9 mouse cellular contexts compared by ENCODE assay signal in genomic region chr3:34198228-34198627, GRCm38 (mm10).
A peak's percentile ranks its signal among the peaks of the same experiment; 100 is the strongest.
DNase-seq lines count a peak whose midpoint lies in the region; ATAC-seq and TF ChIP-seq lines count a peak whose summit lies in the region.
"Had no signal": no experiment of that assay in that cellular context is flagged by ENCODE, and none has a peak within 500 bp of the region (broad histone marks: within the 10 kb centered on the region; RNA-seq: fewer than 3 reads in every experiment).

No protein-coding gene starts in this region.

- peaks cover 9% of the 10 kb centered on the region; the same call in 1 of the 2 replicates for H3K4me1 ChIP-seq in forebrain, embryonic 16.5 days (replicated peaks; ENCODE audit: control insufficient read depth, insufficient read depth, low read length)
- H3K4me1 ChIP-seq in hindbrain, embryonic 14.5 days (replicated peaks; ENCODE audit: control insufficient read depth, insufficient read depth, low read length), result no peaks in the 10 kb centered on the region
- peaks cover 23% of the 10 kb centered on the region for H3K4me1 ChIP-seq in neural tube, embryonic 13.5 days (replicated peaks)

- 0 out of 2 replicates have a peak, but pooled peaks cover 2% of the 10 kb centered on the region for H3K27me3 ChIP-seq in forebrain, embryonic 16.5 days (replicated peaks; ENCODE audit: control insufficient read depth, insufficient read depth, low read length)
- no peaks in the 10 kb centered on the region; the same call in 1 of the 2 replicates for H3K27me3 ChIP-seq in hindbrain, embryonic 14.5 days (ENCODE audit: control insufficient read depth, insufficient read depth, low read length)
- no peaks in the 10 kb centered on the region for H3K27me3 ChIP-seq in neural tube, embryonic 13.5 days

- whole genome bisulfite sequencing in forebrain, embryonic 16.5 days, result 36% methylated on average over 8 of the region's 8 CpGs
- WGBS in hindbrain, embryonic 14.5 days, result 34% methylated on average over 8 of the region's 8 CpGs
- 32% methylated on average over 8 of the region's 8 CpGs for WGBS in neural tube, embryonic 13.5 days

- no peaks in the 10 kb centered on the region for H3K36me3 ChIP-seq in forebrain, embryonic 16.5 days (ENCODE audit: control insufficient read depth, insufficient read depth)
- no peaks in the 10 kb centered on the region for H3K36me3 ChIP-seq in hindbrain, embryonic 14.5 days (replicated peaks; ENCODE audit: control insufficient read depth, insufficient read depth)
- H3K36me3 ChIP-seq in neural tube, embryonic 13.5 days, result no peaks in the 10 kb centered on the region

- TF ChIP-seq CTCF in left cerebral cortex, adult 2 months (IDR thresholded peaks at IDR 0.05), result peak; percentile 69

- peak overlapping the region; percentile 33 for H3K4me3 ChIP-seq in forebrain, embryonic 16.5 days (replicated peaks; ENCODE audit: low read length)
- peak overlapping the region; percentile 11; the same call in 1 of the 2 replicates for H3K4me3 ChIP-seq in hindbrain, embryonic 14.5 days (replicated peaks; ENCODE audit: low read length)
- no peak overlapping the region for H3K4me3 ChIP-seq in left cerebral cortex, adult 2 months
- no peak overlapping the region for H3K4me3 ChIP-seq in neural tube, embryonic 13.5 days

- H3K9ac ChIP-seq in forebrain, embryonic 16.5 days (replicated peaks; ENCODE audit: low read depth, low read length), result no peak overlapping the region
- H3K9ac ChIP-seq in hindbrain, embryonic 14.5 days, result no peak overlapping the region
- no peak overlapping the region for H3K9ac ChIP-seq in neural tube, embryonic 13.5 days

- no peaks in the 10 kb centered on the region for H3K9me3 ChIP-seq in forebrain, embryonic 16.5 days (ENCODE audit: control insufficient read depth, low read length)
- no peaks in the 10 kb centered on the region for H3K9me3 ChIP-seq in hindbrain, embryonic 14.5 days (ENCODE audit: control insufficient read depth, low read length)
- no peaks in the 10 kb centered on the region for H3K9me3 ChIP-seq in neural tube, embryonic 13.5 days

- ATAC-seq in forebrain, embryonic 16.5 days, result 0 out of 2 replicates have a peak, but pooled peaks have one; percentile 23
- ATAC-seq in hindbrain, embryonic 14.5 days (ENCODE audit: low FRiP score), result peak; percentile 55; the same call in 1 of the 2 replicates
- 0 out of 2 replicates have a peak, but pooled peaks have one; percentile 21 for ATAC-seq in neural tube, embryonic 13.5 days (ENCODE audit: low read depth)
- ATAC-seq in erythroblast, adult 5-6 weeks (replicated peaks; ENCODE audit: low FRiP score, poor library complexity, severe bottlenecking), result no peak

- intact Hi-C loops in left cerebral cortex, adult 2 months (cut with DNase I), result loop anchor here (1.0 to 5.0 kb wide), 3 partner anchors 91 to 241 kb away; partner anchors contain the start of gene Dnajc19

- peak; percentile 52 for DNase-seq in adrenal gland, postnatal 10 days
- no peak for DNase-seq in adrenal gland, adult 18-20 months (ENCODE audit: low spot score in 2 of 2)
- peak; percentile 30 for DNase-seq in NIH3T3 (ENCODE audit: low read depth)
- peak; percentile 30 for DNase-seq in hindbrain, embryonic 14.5 days (ENCODE audit: low spot score)
- DNase-seq in left cerebral cortex, adult 2 months (ENCODE audit: extremely low spot score in 1 of 2, low spot score in 2 of 2), result peak; percentile 57 to 58

- H3K27ac ChIP-seq in forebrain, embryonic 16.5 days (ENCODE audit: low read length), result no peak overlapping the region
- no peak overlapping the region for H3K27ac ChIP-seq in hindbrain, embryonic 14.5 days
- H3K27ac ChIP-seq in left cerebral cortex, adult 2 months, result no peak overlapping the region
- no peak overlapping the region for H3K27ac ChIP-seq in neural tube, embryonic 13.5 days (replicated peaks)
- H3K27ac ChIP-seq: macrophage had no signal

- H3K4me2 ChIP-seq in forebrain, embryonic 16.5 days (ENCODE audit: low read length), result peak overlapping the region; percentile 46
- peak overlapping the region; percentile 21 for H3K4me2 ChIP-seq in hindbrain, embryonic 14.5 days (replicated peaks)
- peak overlapping the region; percentile 47 for H3K4me2 ChIP-seq in neural tube, embryonic 13.5 days

Comparison
In these comparisons a context has a peak if more than half of its experiments do, and no peak if none do; other contexts are left out.
1. DNase-seq: peak in adrenal gland, postnatal 10 days (single experiment), NIH3T3 (single experiment), hindbrain, embryonic 14.5 days (single experiment) and left cerebral cortex, adult 2 months (2 of 2); none in adrenal gland, adult 18-20 months (0 of 2).
2. H3K4me3 ChIP-seq: peak in forebrain, embryonic 16.5 days (single experiment) and hindbrain, embryonic 14.5 days (single experiment); none in left cerebral cortex, adult 2 months (single experiment) and neural tube, embryonic 13.5 days (single experiment).
3. Peak in every context shown above with its lines, with median percentiles within 50 percentile points of each other: H3K4me2 ChIP-seq.